Mouse (Mus musculus) forebrain, embryonic 11.5 days (tissue): ENCODE results near the gene Csrp3. TPM values are rescaled to one million over a fixed set of nuclear protein-coding genes. Genes with fewer than 3 reads are reported as not detected.

Experiments
- ATAC-seq: fragments of 200-750 bp; cut with Nextera tagmentation; replicated peaks from 2 replicates; pipeline ENCODE4 v1.8.0; 2017; ENCODE audit warnings: moderate TSS enrichment; ENCODE audit not compliant: low FRiP score
- DNase-seq: peaks from one replicate; pipeline ENCODE4 v3.0.0-alpha.2; 2017; ENCODE audit warnings: low spot score
- H3K27ac ChIP-seq: fragments of 300-500 bp; sonication (generic); 2 replicates; pipeline ENCODE4 v1.5.1; 2014; ENCODE audit warnings: low read depth, low read length
- H3K27me3 ChIP-seq: fragments of 300-500 bp; sonication (generic); 2 replicates; pipeline ENCODE4 v1.6.1; 2014; ENCODE audit warnings: mild to moderate bottlenecking, low read length, mixed read lengths; ENCODE audit not compliant: control insufficient read depth, insufficient read depth
- H3K36me3 ChIP-seq: fragments of 300-500 bp; sonication (generic); 2 replicates; pipeline ENCODE4 v1.6.1; 2014; ENCODE audit warnings: mild to moderate bottlenecking, low read length, moderate library complexity, mixed read lengths; ENCODE audit not compliant: control insufficient read depth, insufficient read depth
- H3K4me1 ChIP-seq: fragments of 300-500 bp; sonication (generic); replicated peaks from 2 replicates; pipeline ENCODE4 v1.6.1; 2014; ENCODE audit warnings: low read length, mixed read lengths; ENCODE audit not compliant: control insufficient read depth, insufficient read depth
- H3K4me2 ChIP-seq: fragments of 300-500 bp; sonication (generic); 2 replicates; pipeline ENCODE4 v1.6.1; 2014; ENCODE audit warnings: low read depth, mild to moderate bottlenecking, low read length, moderate library complexity, mixed read lengths; ENCODE audit not compliant: severe bottlenecking
- H3K4me3 ChIP-seq: fragments of 300-500 bp; sonication (generic); 2 replicates; pipeline ENCODE4 v1.5.1; 2014; ENCODE audit warnings: low read depth, low read length
- H3K9ac ChIP-seq: fragments of 300-500 bp; sonication (generic); 2 replicates; pipeline ENCODE4 v1.6.1; 2014; ENCODE audit warnings: low read length
- H3K9me3 ChIP-seq: fragments of 300-500 bp; sonication (generic); 2 replicates; pipeline ENCODE4 v1.6.1; 2016; ENCODE audit warnings: low read length, mixed read lengths; ENCODE audit not compliant: control insufficient read depth
- WGBS: fragments of 180-500 bp; shearing (Covaris S2); extraction: QIAGEN DNeasy Blood & Tissue Kit; methylation state at CpG from one replicate; pipeline ENCODE4 v1.1.7; 2014; 5-methylcytosine and 5-hydroxymethylcytosine counted together
- polyA plus RNA-seq: library from polyadenylated mRNA; unstranded; fragments of >200 nt; fragmentation: Nextera tagmentation; extraction: Ambion mirVana; gene quantifications from 2 replicates; pipeline ENCODE4 v1.2.1, GENCODE M21; 2014

Csrp3 gene
- polyA plus RNA-seq, 1 experiment from 2014 or later, result not detected

- H3K36me3 ChIP-seq, result peaks cover 5% of the 10 kb centered on the region; the same call in 1 of the 2 replicates
- H3K9ac ChIP-seq, result no peak overlapping the region
- DNase-seq (no peak), ATAC-seq (no peak)
- no peaks in the 10 kb centered on the region for H3K27me3 ChIP-seq
- 97% methylated on average over 1 of the region's 1 CpGs for WGBS
- H3K4me2 ChIP-seq, result no peak overlapping the region
- H3K4me1 ChIP-seq, result no peaks in the 10 kb centered on the region
- H3K4me3 ChIP-seq, result no peak overlapping the region
- no peak overlapping the region for H3K27ac ChIP-seq
- H3K9me3 ChIP-seq, result no peaks in the 10 kb centered on the region
These were observed 37.2 kb downstream of the Csrp3 start for GRCm38 (mm10) chr7:48810652-48811051.

GRCm38 (mm10) chr7:48806587-48806986 is 41.2 kb downstream of the Csrp3 start:
- Histone ChIP-seq H3K9me3 (no peaks in the 10 kb centered on the region), H3K9ac (no peak overlapping the region), H3K4me3 (no peak overlapping the region), H3K27ac (no peak overlapping the region), H3K27me3 (no peaks in the 10 kb centered on the region), H3K4me2 (no peak overlapping the region), H3K4me1 (no peaks in the 10 kb centered on the region), H3K36me3 (peaks cover 5% of the 10 kb centered on the region; the same call in 1 of the 2 replicates)
- DNase-seq (no peak), ATAC-seq (no peak)
- WGBS, result 91% methylated on average over 4 of the region's 4 CpGs

DNA sequence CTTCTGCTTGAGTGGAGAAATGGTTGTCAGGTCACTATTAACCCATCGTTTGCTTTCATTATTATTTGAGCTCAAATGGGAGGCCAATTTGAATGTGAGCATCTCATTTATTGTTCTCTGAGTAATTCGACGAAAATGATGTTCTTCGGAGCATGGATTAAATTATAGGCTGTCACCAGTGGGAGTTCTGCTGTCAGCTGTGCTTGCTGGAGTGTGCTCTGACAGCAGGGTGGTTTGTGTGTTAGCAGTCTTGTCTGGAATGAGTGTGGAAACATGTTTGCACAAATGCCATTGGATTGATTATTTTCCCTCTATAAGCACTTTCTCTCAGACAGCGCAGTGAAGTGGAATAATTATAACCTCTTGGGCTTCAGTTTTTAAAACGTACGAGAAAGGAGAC is 44.5 kb downstream of the Csrp3 start:
- 82% methylated on average over 7 of the region's 7 CpGs for WGBS
- Histone ChIP-seq H3K27me3 (no peaks in the 10 kb centered on the region), H3K36me3 (peaks cover 5% of the 10 kb centered on the region; the same call in 1 of the 2 replicates), H3K27ac (no peak overlapping the region), H3K4me2 (no peak overlapping the region), H3K9me3 (no peaks in the 10 kb centered on the region), H3K4me1 (no peaks in the 10 kb centered on the region), H3K9ac (no peak overlapping the region), H3K4me3 (no peak overlapping the region)
- no peak for ATAC-seq
- no peak for DNase-seq

DNA sequence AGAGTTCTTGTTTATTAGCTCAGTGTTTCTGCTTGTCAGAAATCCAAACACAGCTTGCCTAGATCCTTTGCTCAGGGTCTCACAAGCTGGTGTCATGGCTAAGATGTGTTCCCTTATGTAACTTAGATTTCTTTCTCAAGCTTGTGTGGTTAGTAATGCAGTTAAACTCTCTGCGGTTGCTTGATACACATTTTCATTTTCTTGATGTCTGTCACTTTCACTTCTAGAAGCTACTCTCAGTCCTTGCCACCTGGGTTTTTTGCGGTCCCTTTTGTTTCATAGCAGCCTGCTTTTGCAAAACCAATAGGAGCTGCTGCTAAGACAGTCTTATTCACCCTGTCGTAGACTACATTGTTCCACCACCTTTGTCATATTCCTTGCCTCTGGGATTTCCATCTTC is 52.7 kb downstream of the Csrp3 start:
- H3K4me3 ChIP-seq, result no peak overlapping the region
- no peaks in the 10 kb centered on the region for H3K27me3 ChIP-seq
- no peak for DNase-seq
- no peak overlapping the region for H3K4me2 ChIP-seq
- H3K4me1 ChIP-seq, result peaks cover 2% of the 10 kb centered on the region; the same call in 1 of the 2 replicates
- no peaks in the 10 kb centered on the region for H3K9me3 ChIP-seq
- H3K27ac ChIP-seq, result no peak overlapping the region
- WGBS, result 80% methylated on average over 3 of the region's 3 CpGs
- no peaks in the 10 kb centered on the region; the same call in 1 of the 2 replicates for H3K36me3 ChIP-seq
- H3K9ac ChIP-seq, result no peak overlapping the region
- no peak for ATAC-seq

DNA sequence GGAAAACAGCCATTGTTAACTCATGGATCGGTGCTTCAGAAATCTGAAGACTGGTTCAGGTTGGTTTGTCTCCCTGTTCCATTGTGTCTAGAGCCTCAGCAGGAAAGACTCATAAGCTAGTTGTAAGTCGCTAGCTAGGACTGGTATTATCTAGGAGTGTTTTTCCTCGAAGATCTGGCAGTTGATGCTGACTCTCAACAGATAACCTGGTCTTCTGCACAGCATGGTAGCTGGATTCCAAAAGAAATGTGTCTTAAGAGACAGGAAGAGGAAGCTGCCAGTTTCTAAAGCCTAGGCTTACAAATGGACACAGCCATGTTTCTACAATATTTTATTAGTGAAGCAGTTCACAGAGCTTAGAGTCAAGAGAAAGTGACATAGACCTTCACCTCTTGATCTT is 56.4 kb downstream of the Csrp3 start:
- H3K4me2 ChIP-seq, result no peak overlapping the region
- DNase-seq (no peak), ATAC-seq (no peak)
- 82% methylated on average over 3 of the region's 3 CpGs for WGBS
- H3K36me3 ChIP-seq, result no peaks in the 10 kb centered on the region
- H3K4me1 ChIP-seq, result peaks cover 2% of the 10 kb centered on the region; the same call in 1 of the 2 replicates
- H3K27ac ChIP-seq, result no peak overlapping the region
- H3K9me3 ChIP-seq, result no peaks in the 10 kb centered on the region
- no peak overlapping the region for H3K9ac ChIP-seq
- no peak overlapping the region for H3K4me3 ChIP-seq
- H3K27me3 ChIP-seq, result no peaks in the 10 kb centered on the region

GRCm38 (mm10) chr7:48790117-48790516 is 57.7 kb downstream of the Csrp3 start:
- no peak overlapping the region for H3K4me3 ChIP-seq
- H3K9ac ChIP-seq, result no peak overlapping the region
- no peaks in the 10 kb centered on the region for H3K36me3 ChIP-seq
- no peak overlapping the region; the same call in 1 of the 2 replicates for H3K4me2 ChIP-seq
- H3K4me1 ChIP-seq, result peaks cover 2% of the 10 kb centered on the region; the same call in 1 of the 2 replicates
- ATAC-seq, result no peak
- H3K27me3 ChIP-seq, result no peaks in the 10 kb centered on the region
- H3K27ac ChIP-seq, result no peak overlapping the region
- H3K9me3 ChIP-seq, result no peaks in the 10 kb centered on the region
- no peak for DNase-seq
- 62% methylated on average over 4 of the region's 4 CpGs for WGBS

- WGBS, result under 1% methylated on average over 54 of the region's 57 CpGs
- Histone ChIP-seq H3K27ac (no peak within 1 kb of the TSS), H3K9ac (peak within 1 kb of the TSS; percentile 81), H3K36me3 (no peaks in the 10 kb centered on the region), H3K9me3 (no peaks in the 10 kb centered on the region), H3K27me3 (no peaks in the 10 kb centered on the region), H3K4me2 (peak within 1 kb of the TSS; percentile 77), H3K4me1 (peaks cover 2% of the 10 kb centered on the region; the same call in 1 of the 2 replicates), H3K4me3 (peak within 1 kb of the TSS; percentile 77)
- ATAC-seq (peak; percentile 99), DNase-seq (peak; percentile 95)
These were observed 58.8 kb downstream of the Csrp3 start, which contains the start of gene Zdhhc13 for GRCm38 (mm10) chr7:48788851-48789572. Zdhhc13 (plus strand) TSS chr7:48789003.

DNA sequence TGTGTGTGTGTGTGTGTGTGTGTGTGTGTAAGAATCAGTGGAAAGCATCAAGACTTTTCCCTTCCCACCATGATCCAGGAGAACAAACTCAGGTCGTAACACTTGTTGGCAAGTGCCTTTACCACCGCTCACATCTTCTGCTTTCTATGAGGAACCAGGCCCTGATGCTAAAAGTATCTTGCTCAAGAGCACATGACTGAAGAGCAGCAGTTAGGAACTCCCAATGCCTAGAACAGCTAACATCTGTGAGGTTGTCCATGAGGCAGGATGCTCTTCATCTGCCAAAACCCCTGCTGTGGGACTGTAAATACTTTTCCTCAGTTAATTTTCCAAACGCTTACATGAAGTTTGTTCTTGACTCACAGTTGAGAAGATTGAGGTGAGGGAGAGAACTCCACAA is 59.5 kb downstream of the Csrp3 start:
- Histone ChIP-seq H3K27me3 (no peaks in the 10 kb centered on the region), H3K4me3 (peak overlapping the region; percentile 77; the same call in 1 of the 2 replicates), H3K9me3 (no peaks in the 10 kb centered on the region), H3K9ac (no peak overlapping the region), H3K36me3 (no peaks in the 10 kb centered on the region), H3K4me1 (peaks cover 2% of the 10 kb centered on the region; the same call in 1 of the 2 replicates), H3K27ac (no peak overlapping the region), H3K4me2 (peak overlapping the region; percentile 77)
- WGBS, result 60% methylated on average over 3 of the region's 3 CpGs
- ATAC-seq (0 out of 2 replicates have a peak, but pooled peaks have one; percentile 5), DNase-seq (no peak)
